Mouse (Mus musculus) gonadal fat pad, adult 2 months (tissue): ENCODE results near the gene Itgad. TPM values are rescaled to one million over a fixed set of nuclear protein-coding genes. Genes with fewer than 3 reads are reported as not detected.
"Not testable (repeated sequence)": the region's sequence is repeated elsewhere in the genome, so short reads cannot be mapped to it uniquely, and the experiment has no call there.

Experiments
- DNase-seq: peaks from one replicate; pipeline ENCODE4 v3.0.0-alpha.2; 2012; ENCODE audit warnings: low read depth
- polyA plus RNA-seq: library from polyadenylated mRNA; depleted of rRNA; stranded (reverse); fragments of >200 nt; gene quantifications from 2 replicates; pipeline ENCODE4 v1.2.3, GENCODE M21; 2012; rRNA removed

Itgad gene
- 0.22 and 0.41 TPM in 2 replicates for polyA plus RNA-seq

DNA sequence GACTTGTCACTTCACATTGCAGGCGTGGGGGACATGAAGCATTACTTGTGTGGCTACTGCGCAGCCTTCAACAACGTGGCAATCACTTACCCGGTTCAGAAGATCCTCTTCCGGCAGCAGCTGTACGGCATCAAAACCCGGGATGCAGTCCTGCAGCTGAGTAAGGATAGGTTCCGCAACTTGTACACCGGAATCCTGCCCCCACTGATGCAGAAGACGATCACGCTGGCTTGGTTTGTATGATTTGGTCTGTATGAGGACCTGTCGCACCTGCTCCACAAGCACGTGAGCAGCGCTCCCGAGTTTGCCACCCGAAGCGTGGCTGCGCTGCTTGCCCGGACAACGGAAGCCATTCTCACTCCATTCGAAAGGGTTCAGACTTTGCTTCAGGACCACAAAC, at the start of gene Itgad:
Gene Itgad (plus strand): TSS at position 301 of the 400 bp plus-strand sequence.
- DNase-seq = no peak

GRCm38 (mm10) chr7:128105246-128105645, 48.9 kb upstream of the Itgad start:
- DNase-seq = no peak

DNA sequence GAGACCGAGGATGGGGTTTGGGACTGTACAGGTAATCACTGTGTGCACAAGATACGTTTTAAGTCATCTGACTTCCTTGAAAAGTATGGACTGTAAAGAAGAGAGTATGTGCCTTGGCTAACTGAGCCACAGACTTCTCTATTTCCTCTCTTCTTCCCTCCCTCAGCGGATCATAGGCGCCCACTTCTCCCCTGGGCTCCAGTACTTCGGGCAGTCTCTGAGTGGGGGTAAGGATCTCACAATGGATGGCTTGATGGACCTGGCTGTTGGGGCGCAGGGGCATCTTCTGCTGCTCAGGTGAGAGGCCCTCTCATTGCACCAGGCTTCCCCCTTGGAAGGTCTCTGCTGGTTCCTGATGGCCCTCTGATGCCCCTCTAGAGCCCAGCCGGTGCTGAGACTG, 46.7 kb upstream of the Itgad start:
- no peak for DNase-seq

GRCm38 (mm10) chr7:128110314-128110713, 43.9 kb upstream of the Itgad start:
- DNase-seq = no peak

DNA sequence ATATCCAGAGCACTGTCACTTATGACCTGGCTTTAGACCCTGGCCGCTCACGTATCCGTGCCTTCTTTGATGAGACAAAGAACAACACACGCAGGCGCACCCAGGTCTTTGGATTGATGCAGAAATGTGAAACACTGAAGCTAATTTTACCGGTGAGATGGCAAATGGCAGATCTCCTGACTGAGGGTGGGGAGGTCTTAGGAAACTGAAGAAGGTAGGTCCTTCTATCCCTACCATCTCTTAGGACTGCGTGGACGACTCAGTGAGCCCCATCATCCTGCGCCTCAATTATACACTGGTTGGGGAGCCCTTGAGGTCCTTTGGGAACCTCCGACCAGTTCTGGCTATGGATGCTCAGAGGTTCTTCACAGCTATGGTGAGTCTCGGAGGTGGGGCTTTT, 42.0 kb upstream of the Itgad start:
- no peak for DNase-seq

- DNase-seq = no peak
Measured at GRCm38 (mm10) chr7:128114371-128115105, 39.6 kb upstream of the Itgad start.

DNA sequence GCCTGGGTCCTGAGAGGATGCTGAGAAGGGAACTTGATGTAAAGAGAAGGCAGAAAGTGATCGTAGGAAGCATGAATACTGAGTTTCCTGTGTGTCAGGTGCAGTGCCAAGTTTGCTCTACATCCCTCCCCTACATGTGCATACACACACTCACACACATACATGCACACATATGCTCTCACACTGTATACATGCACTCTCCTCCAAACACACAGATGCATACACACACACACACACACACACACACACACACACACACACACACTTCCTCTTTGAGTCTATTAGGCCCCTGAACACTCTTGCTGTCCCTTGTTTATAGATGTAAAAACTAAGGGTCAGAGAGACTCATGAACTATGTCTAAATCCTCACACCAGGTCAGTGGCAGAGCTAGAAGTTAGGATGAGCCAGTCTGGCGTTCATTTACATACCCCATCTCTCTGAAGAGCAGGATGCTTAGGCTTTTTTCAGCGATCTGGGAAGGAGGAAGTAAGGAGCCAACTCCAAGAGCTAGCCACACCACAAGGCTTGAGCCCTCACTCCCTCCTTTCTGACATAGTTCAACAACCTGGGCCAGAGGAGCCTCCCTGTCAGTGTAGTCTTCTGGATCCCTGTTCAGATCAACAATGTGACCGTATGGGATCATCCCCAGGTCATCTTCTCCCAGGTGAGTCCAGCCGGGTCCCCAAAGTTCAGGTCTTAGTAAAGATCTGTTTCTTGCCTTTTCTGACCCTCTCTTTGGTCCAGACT, 38.8 kb upstream of the Itgad start:
- DNase-seq = no peak

DNA sequence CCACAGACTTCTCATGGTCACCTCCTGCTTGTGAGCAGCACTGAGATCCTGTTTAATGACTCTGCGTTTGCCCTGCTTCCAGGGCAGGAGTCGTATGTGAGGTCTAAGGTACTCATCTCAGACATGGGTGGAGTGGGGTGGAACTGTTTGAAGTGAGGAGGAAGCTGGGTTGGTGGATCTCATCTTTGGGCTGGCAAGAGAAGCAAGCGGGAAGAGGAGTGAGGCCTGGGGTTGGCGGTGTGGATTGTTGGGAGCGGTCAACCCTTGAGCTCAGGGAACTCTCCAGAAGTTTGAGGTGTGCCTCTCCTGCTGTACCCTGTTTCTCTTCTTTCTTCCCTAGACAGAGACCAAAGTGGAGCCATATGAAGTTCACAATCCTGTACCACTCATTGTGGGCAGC, 37.8 kb upstream of the Itgad start:
- DNase-seq = no peak

DNA sequence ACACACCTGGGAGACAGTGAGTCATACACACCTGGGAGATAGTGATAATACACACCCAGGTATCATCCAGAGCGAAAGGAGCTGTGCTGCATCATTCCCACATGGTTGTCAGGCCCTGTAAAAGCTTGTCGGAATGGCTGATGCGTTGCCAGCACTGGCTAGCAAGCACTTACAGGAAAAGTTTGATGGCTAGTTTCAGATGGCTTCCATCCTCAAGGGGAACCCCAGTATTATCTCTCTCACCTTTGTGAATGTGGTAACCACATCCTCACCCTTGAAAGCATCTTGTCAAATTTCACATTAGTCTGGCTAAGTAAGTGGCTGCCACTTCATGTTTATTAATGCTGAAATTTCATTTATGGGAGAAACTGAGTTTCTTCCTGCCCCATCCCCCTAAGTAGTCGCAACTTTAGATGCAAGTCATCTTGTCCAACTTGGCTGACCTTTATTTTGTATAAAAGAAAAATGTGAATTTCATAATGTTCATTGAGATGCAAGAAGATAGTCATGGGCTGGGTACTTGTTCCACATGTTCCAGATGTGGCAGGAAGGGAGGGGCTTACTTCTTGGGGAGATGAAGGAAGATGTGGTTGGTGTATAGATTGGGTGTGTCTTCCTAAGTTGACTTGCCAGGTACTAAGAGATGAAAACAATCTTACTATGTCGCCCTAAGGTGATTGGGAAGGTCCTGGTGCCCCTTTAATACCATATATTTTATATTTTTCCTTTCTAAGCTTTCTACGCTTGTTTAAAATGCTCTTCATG, 34.3 kb upstream of the Itgad start:
- DNase-seq = no peak

DNA sequence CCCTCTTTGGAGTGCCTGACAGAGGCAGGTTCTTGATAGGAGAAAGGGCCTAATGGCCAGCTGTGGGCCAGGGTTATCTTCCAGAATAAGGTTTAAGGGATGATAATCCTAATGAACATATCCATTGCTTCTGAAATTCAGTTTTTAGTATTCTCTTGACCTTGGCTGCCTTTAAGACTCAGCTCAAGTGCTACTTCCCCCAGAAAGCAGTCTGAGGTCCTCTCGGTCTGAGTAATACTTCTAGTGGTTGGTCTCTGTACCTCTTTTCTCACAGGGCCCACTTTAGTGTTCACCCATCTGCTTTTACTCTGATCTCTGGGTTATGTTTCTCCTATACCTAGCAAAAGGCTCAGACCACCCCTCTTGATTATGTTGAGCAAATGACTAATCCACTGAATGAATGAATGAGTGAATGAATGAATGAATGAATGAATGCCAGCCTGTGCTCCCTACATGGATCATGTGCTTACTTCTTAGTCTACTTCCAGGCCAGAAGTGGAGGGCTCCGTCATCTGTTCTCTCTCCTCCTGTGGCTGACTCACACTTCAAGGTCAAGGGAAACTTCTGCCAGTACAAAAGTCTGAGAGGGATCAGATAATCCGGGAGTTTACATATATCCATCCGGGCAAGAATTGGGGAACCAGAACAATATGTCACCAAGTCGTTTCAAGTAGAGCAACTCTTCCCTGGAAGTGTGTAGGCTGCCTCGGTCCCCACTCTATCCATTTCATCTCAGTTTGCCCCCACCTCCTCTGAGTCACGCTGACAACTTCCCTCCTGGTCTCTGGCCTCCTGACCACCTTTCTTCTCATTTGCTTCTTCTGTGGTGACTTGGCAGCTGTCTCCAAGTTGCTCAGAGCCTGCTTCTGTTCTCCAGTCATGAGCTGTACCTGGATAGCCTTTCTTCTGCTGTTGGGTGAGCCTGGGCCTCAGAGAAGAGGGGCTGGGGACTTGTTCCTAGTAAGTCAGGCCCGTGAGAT, 25.1 kb upstream of the Itgad start, which contains the start of gene Itgax:
Gene Itgax (plus strand): TSS at position 807 of the 980 bp plus-strand sequence.
- DNase-seq = no peak

GRCm38 (mm10) chr7:128132148-128132547, 22.0 kb upstream of the Itgad start:
- DNase-seq = no peak

DNA sequence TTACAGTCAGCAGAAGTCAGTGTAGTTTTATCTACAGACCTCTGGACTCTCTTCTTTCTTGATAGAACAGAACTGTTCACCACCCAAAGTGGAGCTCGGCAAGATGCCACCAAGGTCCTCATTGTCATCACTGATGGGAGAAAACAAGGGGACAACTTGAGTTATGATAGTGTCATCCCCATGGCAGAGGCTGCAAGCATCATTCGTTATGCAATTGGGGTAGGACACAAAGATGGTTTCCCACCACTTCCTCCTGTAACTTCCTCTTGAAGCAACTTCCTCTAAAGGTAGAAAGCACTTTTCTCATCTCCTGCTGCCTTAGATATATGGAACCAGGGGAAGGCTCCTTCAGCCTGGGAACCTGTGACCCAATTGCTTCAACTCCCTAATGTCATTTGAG, 20.6 kb upstream of the Itgad start:
- DNase-seq = no peak

GRCm38 (mm10) chr7:128136927-128137326, 17.2 kb upstream of the Itgad start:
- no peak for DNase-seq

DNA sequence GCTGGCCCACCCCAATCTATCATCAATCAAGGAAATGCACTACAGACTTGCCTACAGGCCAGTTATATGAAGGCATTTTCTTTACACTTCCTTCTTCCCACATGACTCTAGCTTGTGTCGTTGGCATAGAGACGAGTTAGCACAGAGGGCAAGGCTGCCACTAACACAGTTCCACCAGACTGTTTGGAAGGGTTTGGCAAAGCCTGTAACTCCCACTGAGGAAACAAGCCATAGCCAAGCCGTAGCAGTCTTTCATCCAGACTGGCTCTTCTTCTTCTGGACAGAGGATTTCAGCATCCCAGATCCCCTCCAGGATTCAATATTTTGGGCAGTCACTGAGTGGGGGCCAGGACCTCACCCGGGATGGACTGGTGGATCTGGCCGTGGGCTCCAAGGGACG, 14.6 kb upstream of the Itgad start:
- no peak for DNase-seq

- no peak for DNase-seq
Measured at GRCm38 (mm10) chr7:128150970-128151369, 3.2 kb upstream of the Itgad start.

- no peak for DNase-seq
Measured at GRCm38 (mm10) chr7:128154924-128155323, 748 bp downstream of the Itgad start.

DNA sequence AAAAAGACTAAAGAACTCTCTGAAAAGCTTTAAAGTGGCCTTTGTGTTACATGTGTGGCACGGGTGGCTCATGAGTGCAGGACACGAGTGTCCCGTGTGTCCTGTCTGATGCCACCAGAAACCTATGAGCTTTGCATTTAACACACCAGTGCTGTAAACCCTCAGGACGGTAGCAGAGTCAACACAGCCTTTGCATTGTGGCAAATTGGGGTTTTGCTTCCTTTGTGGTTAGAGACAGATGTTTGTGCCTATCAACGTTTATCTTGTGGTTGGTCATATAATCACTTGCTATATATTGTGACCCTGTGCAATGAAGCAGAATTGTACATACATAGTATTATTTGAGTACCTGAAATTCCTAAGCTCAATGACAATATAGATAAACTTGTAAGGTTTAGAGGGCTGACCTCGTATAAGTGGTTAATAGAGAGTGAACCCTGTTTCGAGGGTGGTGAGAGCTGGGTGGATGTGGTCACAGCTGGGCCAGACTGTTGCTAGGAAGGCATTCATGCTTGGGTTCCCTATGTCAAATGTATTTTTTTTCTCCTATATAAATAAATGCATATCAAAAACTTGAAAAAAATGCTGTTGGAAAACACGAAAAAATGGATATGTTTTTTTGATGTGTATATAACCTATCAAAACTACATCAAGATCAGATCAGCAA, 4.6 kb downstream of the Itgad start:
- not testable (repeated sequence) for DNase-seq

DNA sequence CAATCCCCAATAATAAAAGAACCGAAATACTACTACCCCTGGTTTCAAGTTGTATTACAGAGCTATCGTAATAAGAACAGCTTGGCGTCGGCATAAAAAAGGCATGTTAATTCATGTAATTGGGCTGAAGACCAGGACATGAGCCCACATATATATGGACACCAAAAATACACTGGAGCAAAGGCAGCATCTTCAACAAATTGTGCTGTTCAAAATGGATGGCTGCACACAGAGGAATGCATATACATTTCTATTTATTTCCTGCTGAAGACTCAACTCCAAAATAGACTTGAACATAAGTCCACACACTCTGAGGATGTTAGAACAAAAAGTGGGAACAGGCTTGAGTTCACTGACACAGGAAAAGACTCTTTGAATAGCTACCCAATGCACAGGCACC, 9.8 kb downstream of the Itgad start:
- DNase-seq = no peak

DNA sequence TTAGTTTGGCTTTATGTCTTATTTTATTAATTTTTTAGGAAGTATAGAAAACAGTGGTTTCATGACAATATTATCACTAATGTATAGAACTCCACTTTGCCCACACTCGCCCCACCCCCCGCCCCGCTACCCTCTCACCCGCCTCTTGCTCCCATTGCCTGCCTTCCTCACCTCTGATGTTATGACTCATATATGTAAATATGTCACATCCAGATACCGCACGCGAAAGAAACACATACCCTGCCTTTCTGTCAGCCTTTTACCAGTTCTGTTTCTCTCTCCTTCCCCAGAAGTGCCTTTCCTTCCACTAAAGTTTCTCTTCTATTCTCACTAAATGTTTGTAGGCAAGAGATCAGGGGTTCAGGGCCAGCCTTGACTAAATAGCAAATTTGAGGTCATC, 12.2 kb downstream of the Itgad start:
- no peak for DNase-seq

DNA sequence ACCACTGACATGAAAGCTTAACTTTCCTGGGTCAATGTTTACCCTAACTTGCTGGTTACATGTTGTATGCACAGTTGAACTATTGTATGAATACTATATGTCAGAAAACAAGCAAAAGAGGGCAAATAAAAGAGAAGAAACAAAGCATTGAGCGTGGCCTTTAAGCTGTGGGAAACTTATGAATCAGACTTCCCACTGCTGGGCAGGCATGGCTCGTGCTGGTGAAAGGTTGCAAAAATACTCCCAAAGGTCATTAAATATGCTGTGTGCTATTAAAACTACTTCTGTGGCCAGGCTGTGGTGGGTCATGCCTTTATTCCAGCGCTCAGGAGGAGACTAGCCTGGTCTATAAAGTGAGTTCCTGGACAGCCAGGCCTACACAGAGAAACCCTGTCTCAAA, 15.8 kb downstream of the Itgad start:
- DNase-seq = no peak

DNA sequence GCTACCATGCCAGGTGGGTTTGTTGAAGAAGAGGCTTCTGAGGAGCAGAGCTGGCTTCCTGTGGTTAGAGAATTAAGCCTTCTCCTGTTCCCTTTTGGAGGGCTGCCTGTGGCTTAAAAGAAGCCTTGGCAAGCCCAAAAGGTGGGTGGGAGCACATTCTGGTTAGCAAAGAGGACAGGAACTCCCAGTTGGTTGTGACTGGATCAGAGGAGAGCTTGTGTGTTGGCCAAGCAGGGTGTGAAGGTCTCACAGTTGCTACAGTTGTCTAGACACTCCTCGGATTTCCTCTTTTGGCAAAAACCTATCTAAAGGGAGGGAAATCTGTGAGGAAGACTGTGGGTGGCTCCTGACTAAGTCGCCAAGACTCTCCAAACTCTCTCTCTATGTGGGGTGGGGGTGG, 24.2 kb downstream of the Itgad start:
- no peak for DNase-seq
